Comparison of ENCODE assay signal across 9 mouse cellular contexts in the genomic region with DNA sequence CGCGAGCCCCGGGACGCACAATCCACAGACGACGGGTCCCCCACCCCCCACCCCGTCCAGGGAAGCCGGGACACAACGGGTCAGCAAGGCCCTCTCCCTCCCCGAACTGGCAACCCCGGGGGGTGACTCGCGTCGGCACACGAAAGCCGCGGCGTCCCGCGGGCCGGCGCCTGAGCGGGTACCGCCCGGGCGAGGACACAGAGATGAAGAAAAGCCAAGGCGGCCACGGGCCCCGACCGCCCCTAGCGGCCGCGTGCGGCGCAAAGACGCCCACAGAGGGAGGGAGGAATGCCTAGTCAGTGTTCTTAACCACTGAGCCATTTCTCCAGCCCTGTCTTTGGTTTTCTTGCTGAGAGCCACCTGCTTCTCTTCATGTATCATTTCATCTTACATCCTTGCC. TPM values are rescaled to one million over a fixed set of nuclear protein-coding genes. Genes with fewer than 3 reads are reported as not detected.
DNase-seq lines count a peak whose midpoint lies in the region; ATAC-seq and TF ChIP-seq lines count a peak whose summit lies in the region.
"Had no signal": no experiment of that assay in that cellular context is flagged by ENCODE, and none has a peak within 500 bp of the region (broad histone marks: within the 10 kb centered on the region; RNA-seq: fewer than 3 reads in every experiment).

No protein-coding gene starts in this region.

- peak; percentile 74 for TF ChIP-seq CTCF in kidney, postnatal 0 days (IDR thresholded peaks at IDR 0.05; ENCODE audit: low read depth)

- no peaks in the 10 kb centered on the region for H3K9me3 ChIP-seq in embryonic facial prominence, embryonic 14.5 days (ENCODE audit: control insufficient read depth, low read length)
- no peaks in the 10 kb centered on the region for H3K9me3 ChIP-seq in kidney, postnatal 0 days (replicated peaks; ENCODE audit: low read length)

- H3K27ac ChIP-seq in embryonic facial prominence, embryonic 14.5 days (replicated peaks; ENCODE audit: low read depth, low read length), result no peak overlapping the region
- H3K27ac ChIP-seq in kidney, postnatal 0 days, result no peak overlapping the region

- H3K4me3 ChIP-seq in embryonic facial prominence, embryonic 14.5 days (ENCODE audit: low read depth, low read length), result no peak overlapping the region
- H3K4me3 ChIP-seq in kidney, postnatal 0 days (replicated peaks; ENCODE audit: low read depth, low read length), result no peak overlapping the region

- peaks cover 61% of the 10 kb centered on the region for H3K27me3 ChIP-seq in embryonic facial prominence, embryonic 14.5 days (replicated peaks; ENCODE audit: control insufficient read depth, insufficient read depth, low read length)
- peaks cover 18% of the 10 kb centered on the region for H3K27me3 ChIP-seq in kidney, postnatal 0 days (ENCODE audit: insufficient read depth, low read length)

- no peaks in the 10 kb centered on the region for H3K36me3 ChIP-seq in embryonic facial prominence, embryonic 14.5 days (ENCODE audit: control insufficient read depth, insufficient read depth, low read length)
- H3K36me3 ChIP-seq in kidney, postnatal 0 days (ENCODE audit: insufficient read depth, low read length), result no peaks in the 10 kb centered on the region

- ATAC-seq in monocyte, adult 5-6 weeks (replicated peaks; ENCODE audit: insufficient number of reproducible peaks, low FRiP score, low TSS enrichment, poor library complexity, severe bottlenecking), result no peak
- ATAC-seq in embryonic facial prominence, embryonic 14.5 days (ENCODE audit: low read depth), result no peak
- no peak for ATAC-seq in kidney, postnatal 0 days (replicated peaks; ENCODE audit: low FRiP score, low read depth)
- ATAC-seq in activated CD4-positive, CD25-positive, alpha-beta regulatory T cell, adult 4 months, result no peak

- WGBS in embryonic facial prominence, embryonic 14.5 days, result 16% methylated on average over 36 of the region's 36 CpGs
- WGBS in kidney, postnatal 0 days, result 14% methylated on average over 36 of the region's 36 CpGs

- DNase-seq in monocyte, adult 2 months (ENCODE audit: low read depth in 1 of 2, low spot score in 2 of 2), result peak; percentile 19 to 64
- peak; percentile 86 for DNase-seq in adrenal gland, postnatal 10 days
- peak; percentile 93 for DNase-seq in embryonic facial prominence, embryonic 14.5 days (ENCODE audit: low spot score)
- DNase-seq in kidney, postnatal 0 days (ENCODE audit: low spot score), result peak; percentile 92
- DNase-seq in lung, postnatal 14 days, result peak; percentile 74
- DNase-seq in spleen, postnatal 14 days (ENCODE audit: low spot score in 2 of 2), result peak; percentile 44 to 66

- H3K4me1 ChIP-seq in embryonic facial prominence, embryonic 14.5 days (ENCODE audit: control insufficient read depth, insufficient read depth, low read length), result no peaks in the 10 kb centered on the region
- H3K4me1 ChIP-seq in kidney, postnatal 0 days (replicated peaks; ENCODE audit: insufficient read depth, low read length), result no peaks in the 10 kb centered on the region

- no peak overlapping the region for H3K4me2 ChIP-seq in embryonic facial prominence, embryonic 14.5 days (ENCODE audit: low read depth, low read length)
- no peak overlapping the region for H3K4me2 ChIP-seq in kidney, postnatal 0 days (ENCODE audit: low read length)

- no peak overlapping the region for H3K9ac ChIP-seq in embryonic facial prominence, embryonic 14.5 days (ENCODE audit: low read depth, low read length)
- no peak overlapping the region for H3K9ac ChIP-seq in kidney, postnatal 0 days (ENCODE audit: low read depth, low read length)

RNA-seq across cellular contexts. Expression of gene Rpp21, which starts 26.6 kb away (rescaled TPM):
- 51.0 to 53.1 TPM (median 52.6 TPM) in 3 replicates for total RNA-seq in monocyte, adult 5-6 weeks (2017)
- total RNA-seq in adrenal gland, postnatal 10 days (2021), result 10 to 100 TPM; 38.3 to 48.1 TPM
- 95.5 and 103 TPM in 2 replicates for polyA plus RNA-seq in embryonic facial prominence, embryonic 14.5 days (2014; fragmentation: Nextera tagmentation; extraction: Ambion mirVana)
- polyA plus RNA-seq in kidney, postnatal 0 days (2015; fragmentation: Nextera tagmentation; extraction: Ambion mirVana), result 119 and 137 TPM in 2 replicates
- polyA plus RNA-seq in activated CD4-positive, CD25-positive, alpha-beta regulatory T cell, adult 4 months (2017; shearing (Covaris generic)), result 100 to 1,000 TPM; 178 to 195 TPM

RNA-seq across cellular contexts. Expression of gene Trim39, which starts 40.7 kb away (rescaled TPM):
- 36.0 to 56.8 TPM (median 40.5 TPM) in 3 replicates for total RNA-seq in monocyte, adult 5-6 weeks (2017)
- 10 to 100 TPM; 13.8 to 17.8 TPM for total RNA-seq in adrenal gland, postnatal 10 days (2021)
- polyA plus RNA-seq in embryonic facial prominence, embryonic 14.5 days (2014; fragmentation: Nextera tagmentation; extraction: Ambion mirVana), result 10.6 and 12.4 TPM in 2 replicates
- 9.6 and 10.2 TPM in 2 replicates for polyA plus RNA-seq in kidney, postnatal 0 days (2015; fragmentation: Nextera tagmentation; extraction: Ambion mirVana)
- 10 to 100 TPM in 1 of 2 experiments, 1 to 10 TPM in 1; 9.2 to 13.2 TPM for polyA plus RNA-seq in activated CD4-positive, CD25-positive, alpha-beta regulatory T cell, adult 4 months (2017; shearing (Covaris generic))

RNA-seq across cellular contexts. Expression of gene H2-T3, which starts 41.2 kb away (rescaled TPM):
- not detected in 3 replicates for total RNA-seq in monocyte, adult 5-6 weeks (2017)
- not detected for total RNA-seq in adrenal gland, postnatal 10 days (2021)
- not detected in 2 replicates for polyA plus RNA-seq in embryonic facial prominence, embryonic 14.5 days (2014; fragmentation: Nextera tagmentation; extraction: Ambion mirVana)
- not detected in 2 replicates for polyA plus RNA-seq in kidney, postnatal 0 days (2015; fragmentation: Nextera tagmentation; extraction: Ambion mirVana)
- polyA plus RNA-seq in activated CD4-positive, CD25-positive, alpha-beta regulatory T cell, adult 4 months (2017; shearing (Covaris generic)), result 1 to 10 TPM in 1 of 2 experiments, not detected in 1; 5.7 TPM

RNA-seq across cellular contexts. Expression of gene H2-M10.2, which starts 55.0 kb away (rescaled TPM):
- total RNA-seq in monocyte, adult 5-6 weeks (2017), result not detected in 3 replicates
- not detected for total RNA-seq in adrenal gland, postnatal 10 days (2021)
- polyA plus RNA-seq in embryonic facial prominence, embryonic 14.5 days (2014; fragmentation: Nextera tagmentation; extraction: Ambion mirVana), result not detected in 2 replicates
- polyA plus RNA-seq in kidney, postnatal 0 days (2015; fragmentation: Nextera tagmentation; extraction: Ambion mirVana), result not detected in 2 replicates
- not detected for polyA plus RNA-seq in activated CD4-positive, CD25-positive, alpha-beta regulatory T cell, adult 4 months (2017; shearing (Covaris generic))
- polyA plus RNA-seq: lung, embryonic 16.5 days had no signal

Comparison
In these comparisons a context has a peak if more than half of its experiments do, and no peak if none do; other contexts are left out.
1. DNase-seq: peak in every context shown above with its lines; median percentile 93 in embryonic facial prominence, embryonic 14.5 days; 92 in kidney, postnatal 0 days; 86 in adrenal gland, postnatal 10 days; 74 in lung, postnatal 14 days; 55 in spleen, postnatal 14 days; 42 in monocyte, adult 2 months.